Mouse (Mus musculus): ENCODE data around the gene Commd6. TPM values are rescaled to one million over a fixed set of nuclear protein-coding genes. Genes with fewer than 3 reads are reported as not detected.

The Commd6 gene
- 17.6 and 22.6 TPM in 2 replicates for polyA plus RNA-seq (2012; rRNA removed)

GRCm38 (mm10) chr14:101640153-101640843 is at the start of gene Commd6:
TSS of gene Commd6 (minus strand) at chr14:101640686.

DNA sequence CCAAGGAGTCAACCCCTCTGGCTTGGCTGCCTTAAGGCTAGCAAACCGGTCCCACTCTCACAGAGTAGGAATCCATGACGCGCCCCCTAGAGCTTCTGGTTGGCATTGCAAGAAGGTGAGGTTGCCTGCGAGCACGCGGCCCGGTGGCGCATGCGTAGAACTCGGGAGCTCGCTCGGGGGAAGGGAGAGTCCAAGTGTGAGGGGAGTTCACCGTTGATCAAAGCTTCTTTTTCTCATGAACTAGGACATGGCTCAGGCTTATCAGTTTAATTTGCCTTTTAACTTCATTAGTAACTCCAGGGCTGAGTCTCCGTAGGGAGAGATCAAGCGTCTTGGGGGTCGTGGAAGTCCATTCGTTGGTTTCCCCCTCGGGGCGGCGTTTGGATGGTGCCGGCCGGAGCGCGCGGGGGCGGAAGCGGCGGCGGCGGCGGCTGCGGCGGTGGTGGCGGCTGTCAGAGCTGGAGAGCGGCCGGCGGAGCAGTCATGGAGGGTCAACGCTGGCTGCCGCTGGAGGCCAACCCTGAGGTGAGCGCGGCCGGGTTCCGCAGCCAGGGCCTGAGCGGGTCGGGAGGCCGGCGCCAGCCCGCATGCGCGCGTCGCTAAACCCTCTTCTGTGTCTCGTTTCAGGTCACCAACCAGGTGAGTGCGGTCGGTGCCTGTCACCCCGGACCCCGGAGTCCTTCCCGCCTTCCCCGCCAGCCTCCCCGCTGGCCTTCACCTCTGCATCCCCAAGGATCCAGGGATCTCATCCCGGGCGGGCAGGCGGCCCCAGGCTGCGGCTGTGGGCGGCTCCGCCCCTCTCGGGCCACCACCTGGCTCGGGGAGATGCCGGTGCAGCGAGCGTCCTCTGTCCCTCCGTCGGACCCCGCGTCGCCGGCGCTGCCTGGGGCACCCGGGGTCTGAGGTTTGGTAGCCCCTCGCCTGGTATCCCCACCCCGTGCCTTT is 13.4 kb upstream of the Commd6 start, which contains the start of gene Uchl3:
TSS of gene Uchl3 (plus strand) at position 387 of the 945 bp plus-strand sequence.

GRCm38 (mm10) chr14:101608519-101609368 is 31.7 kb downstream of the Commd6 start, which contains the start of gene Tbc1d4:
TSS of gene Tbc1d4 (minus strand) at chr14:101609191.

Other genes with a start within 250 kb of the Commd6 start
- 12.2 and 14.4 TPM in 2 replicates for gene Tbc1d4, start 31.5 kb downstream of the Commd6 start, polyA plus RNA-seq (2012; rRNA removed)
- gene Uchl3, start 13.3 kb upstream of the Commd6 start, polyA plus RNA-seq (2012; rRNA removed) = 15.8 and 17.4 TPM in 2 replicates
- 8.6 and 10.9 TPM in 2 replicates for gene Gm9922, start 89.1 kb upstream of the Commd6 start, polyA plus RNA-seq (2012; rRNA removed)
- gene Lmo7, start 89.3 kb upstream of the Commd6 start, polyA plus RNA-seq (2012; rRNA removed) = 13.3 and 14.8 TPM in 2 replicates

All from ovary, adult 2 months (tissue).